Mouse (Mus musculus) kidney, embryonic 16.5 days (tissue): ENCODE measurements around the gene Nrde2. TPM values are rescaled to one million over a fixed set of nuclear protein-coding genes. Genes with fewer than 3 reads are reported as not detected.

Experiments
- ATAC-seq: fragments of 200-750 bp; cut with Nextera tagmentation; 2 replicates; pipeline ENCODE4 v1.8.0; 2017; ENCODE audit warnings: moderate TSS enrichment; ENCODE audit not compliant: low FRiP score, low TSS enrichment
- H3K27ac ChIP-seq: fragments of 300-500 bp; sonication (generic); 2 replicates; pipeline ENCODE4 v1.5.1; 2014; ENCODE audit warnings: low read length
- H3K27me3 ChIP-seq: fragments of 300-500 bp; sonication (generic); 2 replicates; pipeline ENCODE4 v1.6.1; 2014; ENCODE audit warnings: low read length, control low read depth, mixed read lengths; ENCODE audit not compliant: insufficient read depth
- H3K36me3 ChIP-seq: fragments of 300-500 bp; sonication (generic); 2 replicates; pipeline ENCODE4 v1.6.1; 2014; ENCODE audit warnings: low read length, control low read depth, mixed read lengths; ENCODE audit not compliant: insufficient read depth
- H3K4me1 ChIP-seq: fragments of 300-500 bp; sonication (generic); 2 replicates; pipeline ENCODE4 v1.6.1; 2014; ENCODE audit warnings: low read length, control low read depth, mixed read lengths; ENCODE audit not compliant: insufficient read depth
- H3K4me2 ChIP-seq: fragments of 300-500 bp; sonication (generic); replicated peaks from 2 replicates; pipeline ENCODE4 v1.6.1; 2014; ENCODE audit warnings: low read depth, low read length
- H3K4me3 ChIP-seq: fragments of 300-500 bp; sonication (generic); 2 replicates; pipeline ENCODE4 v1.5.1; 2014; ENCODE audit warnings: mild to moderate bottlenecking, low read length
- H3K9ac ChIP-seq: fragments of 300-500 bp; sonication (generic); replicated peaks from 2 replicates; pipeline ENCODE4 v1.6.1; 2014; ENCODE audit warnings: low read length
- H3K9me3 ChIP-seq: fragments of 300-500 bp; sonication (generic); 2 replicates; pipeline ENCODE4 v1.6.1; 2016; ENCODE audit warnings: low read length, control low read depth
- WGBS: fragments of 180-500 bp; shearing (Covaris S2); extraction: QIAGEN DNeasy Blood & Tissue Kit; methylation state at CpG from one replicate; pipeline ENCODE4 v1.1.7; 2014; 5-methylcytosine and 5-hydroxymethylcytosine counted together
- polyA plus RNA-seq: library from polyadenylated mRNA; unstranded; fragments of >200 nt; fragmentation: Nextera tagmentation; extraction: Ambion mirVana; gene quantifications from 2 replicates; pipeline ENCODE4 v1.2.1, GENCODE M21; 2015

Nrde2 gene
- polyA plus RNA-seq, 1 experiment from 2014 or later = 19.1 TPM

DNA sequence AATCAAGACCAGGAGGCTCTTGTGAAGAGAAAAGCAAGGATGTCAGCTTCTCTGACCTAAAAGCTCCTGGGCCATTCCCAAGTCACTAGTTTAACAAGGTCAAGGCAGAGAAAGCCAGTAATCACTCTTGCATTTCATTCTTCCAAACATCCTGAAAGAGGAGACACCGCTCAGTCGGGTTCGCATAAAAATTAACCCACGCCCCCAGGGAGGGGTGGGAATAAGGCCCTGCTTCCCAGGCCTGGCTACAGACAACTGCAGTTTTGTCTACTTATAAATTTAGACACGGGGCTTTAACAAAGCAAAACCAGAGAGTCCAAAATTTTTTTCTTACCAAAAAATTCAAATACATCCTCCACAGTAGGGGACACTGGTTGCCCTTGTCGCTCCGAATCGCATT lies 30.5 kb downstream of the Nrde2 start:
- Histone ChIP-seq H3K4me1 (peaks cover 26% of the 10 kb centered on the region), H3K9ac (peak overlapping the region; percentile 27; the same call in 1 of the 2 replicates), H3K9me3 (no peaks in the 10 kb centered on the region), H3K36me3 (peaks cover 70% of the 10 kb centered on the region), H3K4me3 (no peak overlapping the region), H3K27me3 (no peaks in the 10 kb centered on the region), H3K27ac (peak overlapping the region; percentile 79), H3K4me2 (no peak overlapping the region)
- no peak for ATAC-seq
- 60% methylated on average over 8 of the region's 8 CpGs for WGBS

DNA sequence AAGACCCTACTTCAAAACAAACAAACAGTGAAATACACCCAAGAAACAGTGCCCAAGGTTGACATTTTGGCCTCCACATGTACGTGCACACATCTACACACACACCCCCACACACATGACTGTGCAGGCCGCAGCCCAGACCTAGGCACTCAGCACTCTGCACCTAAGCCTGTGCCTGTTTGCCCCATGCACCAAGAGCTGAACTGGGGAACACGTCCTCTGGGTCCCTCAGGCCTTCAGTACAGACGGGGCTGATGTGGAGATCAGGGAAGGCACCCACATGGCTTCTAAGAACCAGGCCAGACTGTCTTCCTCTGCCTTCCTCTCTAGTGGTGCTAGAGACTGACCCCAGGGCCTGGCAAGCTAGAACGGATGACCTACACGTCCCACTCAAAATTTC lies 30.9 kb downstream of the Nrde2 start:
- Histone ChIP-seq H3K9ac (no peak overlapping the region), H3K27ac (peak overlapping the region; percentile 79), H3K9me3 (no peaks in the 10 kb centered on the region), H3K36me3 (peaks cover 70% of the 10 kb centered on the region), H3K4me1 (peaks cover 26% of the 10 kb centered on the region), H3K27me3 (no peaks in the 10 kb centered on the region), H3K4me2 (no peak overlapping the region), H3K4me3 (no peak overlapping the region)
- 57% methylated on average over 6 of the region's 6 CpGs for WGBS
- no peak for ATAC-seq

DNA sequence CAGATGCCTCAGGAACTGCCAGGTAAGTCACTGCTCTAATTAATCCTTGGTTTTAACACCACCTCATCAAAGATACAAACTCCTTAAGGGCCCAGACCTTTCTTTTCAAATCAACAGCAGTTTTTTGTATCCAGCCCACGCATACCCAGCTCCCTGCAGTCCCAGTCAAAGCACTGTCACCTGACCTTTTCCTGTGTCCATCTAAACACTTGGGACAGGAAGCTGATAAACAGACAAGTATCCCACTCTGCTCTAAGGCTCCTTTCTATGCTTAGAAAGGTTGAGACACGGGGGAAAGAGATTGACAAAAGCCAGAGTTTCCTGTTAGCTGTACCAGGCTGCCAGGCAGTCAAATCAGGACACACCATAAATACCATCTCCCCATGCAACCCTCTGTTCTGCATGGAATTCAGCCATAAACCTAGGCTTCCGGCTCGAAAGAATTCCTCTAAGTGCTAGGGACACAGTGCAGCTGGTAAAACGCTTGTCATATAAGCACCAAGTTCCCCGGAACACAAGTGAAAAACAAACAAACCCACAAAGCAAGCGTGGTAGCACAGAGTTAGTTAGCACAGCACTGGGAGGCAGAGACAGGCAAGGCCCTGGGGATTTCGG lies 31.5 kb downstream of the Nrde2 start:
- Histone ChIP-seq H3K4me3 (no peak overlapping the region), H3K4me2 (no peak overlapping the region), H3K9ac (no peak overlapping the region), H3K27ac (peak overlapping the region; percentile 79), H3K36me3 (peaks cover 70% of the 10 kb centered on the region), H3K9me3 (no peaks in the 10 kb centered on the region), H3K27me3 (no peaks in the 10 kb centered on the region), H3K4me1 (peaks cover 26% of the 10 kb centered on the region)
- WGBS = 31% methylated on average over 8 of the region's 8 CpGs
- ATAC-seq = no peak

DNA sequence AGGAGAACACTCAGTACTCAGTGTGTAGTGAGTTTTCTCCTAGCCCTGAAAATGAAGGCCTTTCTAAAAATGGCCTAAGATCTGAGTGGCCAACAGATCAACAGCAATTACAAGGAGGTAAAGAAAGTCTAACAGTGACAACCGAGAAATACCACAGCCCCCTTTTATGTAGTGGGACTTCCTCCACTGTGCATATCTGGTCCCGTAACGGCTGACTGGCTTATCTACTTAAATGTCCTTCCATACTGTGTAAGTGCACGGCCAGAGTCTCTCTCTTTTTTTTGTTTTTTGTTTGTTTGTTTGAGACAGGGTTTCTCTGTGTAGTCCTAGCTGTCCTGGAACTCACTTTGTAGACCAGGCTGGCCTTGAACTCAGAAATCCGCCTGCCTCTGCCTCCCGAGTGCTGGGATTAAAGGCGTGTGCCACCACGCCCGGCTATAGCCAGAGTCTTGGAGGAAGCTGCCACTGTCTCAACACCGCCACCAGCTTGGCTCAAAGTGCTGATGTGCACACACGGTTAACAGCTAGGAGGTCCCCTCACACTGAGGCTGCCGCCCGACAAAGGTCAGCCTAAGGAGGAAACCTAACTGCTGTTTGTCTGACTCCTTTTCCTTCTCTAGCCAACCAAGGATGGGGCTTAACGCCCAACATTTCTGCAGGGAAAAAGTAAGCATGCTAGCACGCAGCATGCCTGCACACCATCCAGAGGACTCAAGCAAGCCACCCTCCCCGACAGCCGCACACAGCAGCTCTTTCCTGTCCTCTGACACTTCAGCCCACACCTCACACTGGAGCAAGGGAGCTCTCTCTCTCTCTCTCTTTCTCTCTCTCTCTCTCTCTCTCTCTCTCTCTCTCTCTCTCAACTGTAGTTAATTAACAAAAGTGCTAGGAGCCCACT lies 32.2 kb downstream of the Nrde2 start:
- peaks cover 66% of the 10 kb centered on the region for H3K36me3 ChIP-seq
- H3K27me3 ChIP-seq = no peaks in the 10 kb centered on the region
- WGBS = 62% methylated on average over 17 of the region's 17 CpGs
- H3K9me3 ChIP-seq = no peaks in the 10 kb centered on the region
- H3K4me3 ChIP-seq = no peak overlapping the region
- peak overlapping the region; percentile 79 for H3K27ac ChIP-seq
- peak; percentile 39; the same call in 1 of the 2 replicates for ATAC-seq
- no peak overlapping the region for H3K9ac ChIP-seq
- H3K4me2 ChIP-seq = no peak overlapping the region
- H3K4me1 ChIP-seq = peaks cover 26% of the 10 kb centered on the region

DNA sequence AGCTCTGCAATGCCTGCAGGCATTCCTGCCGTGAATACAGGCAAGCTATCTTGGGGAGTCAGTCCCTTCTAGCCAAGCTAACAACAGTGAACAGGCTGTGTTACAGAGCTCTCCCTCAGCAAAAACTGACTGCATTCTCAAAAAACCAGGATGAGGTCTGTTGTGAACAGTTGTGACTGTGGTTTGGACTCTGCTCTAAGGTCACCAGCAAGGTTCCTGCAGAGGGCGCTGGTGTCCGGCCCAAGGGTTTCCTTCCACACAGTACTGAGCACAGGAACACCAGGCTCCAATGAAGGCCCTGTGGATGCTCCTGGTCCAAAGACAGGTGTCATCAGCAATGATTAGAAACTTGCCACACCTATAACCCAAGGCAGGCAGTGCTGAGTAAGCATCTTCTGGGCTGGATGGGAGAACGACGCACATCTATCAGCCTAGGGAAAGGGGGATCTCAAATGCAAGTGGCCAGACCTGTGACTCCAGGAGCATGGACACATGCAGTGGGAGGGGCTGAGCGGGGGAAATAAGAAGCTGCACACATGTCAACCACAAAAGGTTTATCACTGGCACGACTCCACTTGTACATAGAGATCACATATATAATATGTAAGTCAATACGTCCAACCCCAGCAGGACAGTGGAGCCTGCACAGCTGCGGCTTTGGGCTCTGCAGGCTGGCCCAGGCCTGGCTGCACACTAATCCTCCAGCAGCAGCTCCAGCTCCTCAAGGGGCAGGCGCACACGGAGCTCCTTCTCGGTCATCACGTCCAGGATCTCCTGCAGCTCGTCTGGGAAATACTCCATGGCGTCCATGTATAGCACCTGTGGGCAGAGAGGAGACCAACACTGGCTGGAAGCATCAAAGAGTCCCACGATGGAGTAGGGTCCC lies 34.3 kb downstream of the Nrde2 start:
- peaks cover 26% of the 10 kb centered on the region for H3K4me1 ChIP-seq
- no peak overlapping the region for H3K4me3 ChIP-seq
- H3K27me3 ChIP-seq = no peaks in the 10 kb centered on the region
- 0 out of 2 replicates have a peak, but pooled peaks have one; percentile 8 for ATAC-seq
- no peak overlapping the region for H3K4me2 ChIP-seq
- 83% methylated on average over 16 of the region's 16 CpGs for WGBS
- no peak overlapping the region for H3K9ac ChIP-seq
- H3K36me3 ChIP-seq = peaks cover 70% of the 10 kb centered on the region
- no peaks in the 10 kb centered on the region for H3K9me3 ChIP-seq
- no peak overlapping the region for H3K27ac ChIP-seq

DNA sequence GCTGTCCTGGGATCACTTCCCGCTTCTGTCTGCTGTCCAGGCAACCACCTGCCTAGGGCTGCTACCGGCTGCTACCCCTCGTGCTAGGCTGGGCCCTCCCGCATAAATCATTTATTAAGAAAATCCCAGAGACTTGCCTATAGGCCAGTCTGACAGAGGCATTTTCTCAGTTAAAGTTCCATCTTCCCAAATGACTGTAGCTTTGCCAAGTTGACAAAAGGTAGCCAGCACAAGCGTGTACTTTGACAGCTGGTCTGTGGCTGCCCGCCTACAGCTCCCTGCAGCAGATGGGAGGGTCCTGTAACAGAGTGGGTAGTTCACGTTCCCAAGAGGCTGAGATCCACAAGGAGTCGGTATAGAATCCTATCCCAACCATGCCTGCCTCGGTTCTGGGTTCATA lies 36.0 kb downstream of the Nrde2 start:
- WGBS = 76% methylated on average over 9 of the region's 9 CpGs
- ATAC-seq = no peak
- peaks cover 79% of the 10 kb centered on the region for H3K36me3 ChIP-seq

DNA sequence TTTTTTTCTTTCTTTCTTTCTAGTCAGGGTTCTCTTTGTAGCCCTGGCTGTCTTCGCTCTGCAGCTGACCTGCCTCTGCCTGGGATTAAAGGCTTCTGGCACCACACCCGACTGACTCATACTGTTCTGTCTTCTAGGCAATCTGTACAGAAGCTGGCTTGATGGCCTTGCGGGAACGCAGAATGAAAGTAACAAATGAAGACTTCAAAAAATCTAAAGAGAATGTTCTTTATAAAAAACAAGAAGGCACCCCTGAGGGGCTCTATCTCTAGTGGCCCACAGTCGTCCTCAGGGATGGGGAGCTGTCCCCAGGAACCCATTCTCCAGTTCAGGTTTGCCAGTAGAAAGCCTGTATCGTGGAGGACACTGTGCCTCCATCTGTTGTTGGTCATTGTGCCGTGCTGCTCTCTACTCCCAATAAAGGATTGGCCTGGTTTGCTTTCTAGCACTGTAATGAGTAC lies 36.5 kb downstream of the Nrde2 start:
- 90% methylated on average over 7 of the region's 7 CpGs for WGBS
- Histone ChIP-seq H3K4me1 (peaks cover 8% of the 10 kb centered on the region), H3K9me3 (no peaks in the 10 kb centered on the region), H3K4me3 (no peak overlapping the region), H3K36me3 (peaks cover 82% of the 10 kb centered on the region), H3K4me2 (no peak overlapping the region), H3K9ac (no peak overlapping the region), H3K27ac (no peak overlapping the region), H3K27me3 (no peaks in the 10 kb centered on the region)
- no peak for ATAC-seq

More for the DNA sequence above, 36.0 kb downstream of the Nrde2 start:
- Histone ChIP-seq H3K27me3 (no peaks in the 10 kb centered on the region), H3K4me3 (no peak overlapping the region), H3K9ac (no peak overlapping the region), H3K27ac (no peak overlapping the region), H3K4me1 (peaks cover 13% of the 10 kb centered on the region), H3K4me2 (no peak overlapping the region), H3K9me3 (no peaks in the 10 kb centered on the region)

DNA sequence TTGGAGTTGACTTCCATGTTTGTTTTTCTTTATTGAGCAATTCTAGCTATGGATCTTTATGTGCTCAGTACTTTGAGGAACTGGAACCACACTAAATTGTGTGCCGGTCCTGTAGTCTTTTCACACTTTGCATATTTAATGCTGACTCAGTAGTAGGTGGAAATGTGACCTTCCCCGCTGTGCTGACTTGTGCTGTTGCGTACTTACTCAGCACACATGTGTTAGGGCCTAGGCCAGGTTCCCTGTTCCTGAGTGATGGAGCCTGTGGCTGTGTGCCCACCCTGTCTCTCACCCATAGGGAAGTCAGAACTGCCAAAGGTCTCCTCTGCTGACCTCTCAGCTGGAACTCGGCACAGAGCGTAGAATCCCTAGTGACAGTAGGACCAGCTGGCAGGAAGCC lies 43.5 kb downstream of the Nrde2 start:
- ATAC-seq = peak; percentile 27; the same call in 1 of the 2 replicates
- Histone ChIP-seq H3K9me3 (no peaks in the 10 kb centered on the region), H3K27me3 (no peaks in the 10 kb centered on the region), H3K4me2 (no peak overlapping the region), H3K4me1 (peaks cover 6% of the 10 kb centered on the region), H3K4me3 (no peak overlapping the region), H3K36me3 (peaks cover 81% of the 10 kb centered on the region), H3K27ac (no peak overlapping the region), H3K9ac (no peak overlapping the region)
- WGBS = 88% methylated on average over 5 of the region's 5 CpGs

DNA sequence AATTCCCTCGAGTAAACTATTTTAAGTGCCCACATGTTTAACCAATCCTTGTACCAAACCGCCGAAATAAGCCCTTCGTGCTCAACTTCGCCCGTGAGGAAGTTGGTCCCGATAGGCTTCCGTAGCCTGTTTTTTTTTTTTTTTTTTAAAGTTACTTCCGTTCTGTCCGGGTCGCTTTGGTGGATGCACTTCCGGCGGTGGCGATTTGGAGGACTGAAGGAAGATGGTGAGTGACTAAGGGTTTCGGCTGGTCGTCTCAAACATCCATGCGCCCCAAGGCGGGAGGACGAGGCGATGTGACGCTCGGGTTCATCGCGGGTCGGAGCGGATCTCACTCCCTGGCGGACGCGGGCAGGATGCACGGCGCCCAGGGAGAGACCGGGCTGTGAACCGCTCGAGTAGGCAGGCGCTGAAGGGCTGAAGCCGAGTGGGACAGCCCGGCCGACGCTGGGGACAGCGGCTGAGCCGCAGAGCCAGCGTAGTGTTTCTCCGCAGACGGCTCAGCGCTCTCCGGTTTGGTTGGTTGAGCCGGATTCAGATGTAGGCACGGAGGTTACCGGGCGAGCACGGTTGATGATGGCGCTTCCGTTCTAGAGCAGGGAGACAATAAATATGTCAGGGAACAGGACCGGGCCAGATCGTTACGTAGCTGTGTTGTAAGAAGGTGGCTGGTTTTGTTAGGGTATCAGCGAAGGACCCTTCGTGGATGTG lies 49.3 kb downstream of the Nrde2 start, which contains the start of gene Psmc1:
Gene Psmc1, plus strand, starts transcription at position 169 of the 711 bp plus-strand sequence.
- peak within 1 kb of the TSS; percentile 80 for H3K9ac ChIP-seq
- H3K4me2 ChIP-seq = peak within 1 kb of the TSS; percentile 75
- H3K36me3 ChIP-seq = peaks cover 25% of the 10 kb centered on the region
- H3K27ac ChIP-seq = peak within 1 kb of the TSS; percentile 93
- no peaks in the 10 kb centered on the region for H3K9me3 ChIP-seq
- H3K4me1 ChIP-seq = peaks cover 9% of the 10 kb centered on the region
- ATAC-seq = peak; percentile 84
- peak within 1 kb of the TSS; percentile 73 for H3K4me3 ChIP-seq
- under 1% methylated on average over 58 of the region's 58 CpGs for WGBS
- no peaks in the 10 kb centered on the region for H3K27me3 ChIP-seq
